Mouse (Mus musculus) intestine, embryonic 14.5 days (tissue): ENCODE results near the gene Vmn2r8. TPM values are rescaled to one million over a fixed set of nuclear protein-coding genes. Genes with fewer than 3 reads are reported as not detected.
"Not testable (repeated sequence)": the region's sequence is repeated elsewhere in the genome, so short reads cannot be mapped to it uniquely, and the experiment has no call there.

Experiments used
- ATAC-seq: fragments of 200-750 bp; cut with Nextera tagmentation; replicated peaks from 2 replicates; pipeline ENCODE4 v1.8.0; 2017; ENCODE audit warnings: low read depth, moderate number of reproducible peaks, moderate TSS enrichment, moderate library complexity; ENCODE audit not compliant: low FRiP score, low TSS enrichment
- DNase-seq: peaks from one replicate; pipeline ENCODE4 v3.0.0-alpha.2; 2018; ENCODE audit warnings: low spot score
- H3K27ac ChIP-seq: fragments of 300-500 bp; sonication (generic); 2 replicates; pipeline ENCODE4 v1.5.1; 2014; ENCODE audit warnings: low read depth, mild to moderate bottlenecking, control low read depth
- H3K27me3 ChIP-seq: fragments of 300-500 bp; sonication (generic); replicated peaks from 2 replicates; pipeline ENCODE4 v1.6.1; 2014; ENCODE audit warnings: low read length, control low read depth; ENCODE audit not compliant: control insufficient read depth, insufficient read depth
- H3K36me3 ChIP-seq: fragments of 300-500 bp; sonication (generic); 2 replicates; pipeline ENCODE4 v1.6.1; 2014; ENCODE audit warnings: low read length, control low read depth; ENCODE audit not compliant: control insufficient read depth, insufficient read depth
- H3K4me1 ChIP-seq: fragments of 300-500 bp; sonication (generic); replicated peaks from 2 replicates; pipeline ENCODE4 v1.6.1; 2014; ENCODE audit warnings: low read length, control low read depth, mixed read lengths; ENCODE audit not compliant: control insufficient read depth, insufficient read depth
- H3K4me2 ChIP-seq: fragments of 300-500 bp; sonication (generic); 2 replicates; pipeline ENCODE4 v1.6.1; 2014; ENCODE audit warnings: low read length
- H3K4me3 ChIP-seq: fragments of 300-500 bp; sonication (generic); 2 replicates; pipeline ENCODE4 v1.5.1; 2014; ENCODE audit warnings: low read depth, low read length, control low read depth, mixed read lengths
- H3K9ac ChIP-seq: fragments of 300-500 bp; sonication (generic); 2 replicates; pipeline ENCODE4 v1.6.1; 2014; ENCODE audit warnings: mild to moderate bottlenecking, low read length
- H3K9me3 ChIP-seq: fragments of 300-500 bp; sonication (generic); 2 replicates; pipeline ENCODE4 v1.6.1; 2016; ENCODE audit warnings: low read length, control low read depth; ENCODE audit not compliant: control insufficient read depth
- WGBS: fragments of 180-500 bp; shearing (Covaris S2); extraction: QIAGEN DNeasy Blood & Tissue Kit; methylation state at CpG from one replicate; pipeline ENCODE4 v1.1.7; 2014; 5-methylcytosine and 5-hydroxymethylcytosine counted together
- polyA plus RNA-seq: library from polyadenylated mRNA; unstranded; fragments of >200 nt; fragmentation: Nextera tagmentation; extraction: Ambion mirVana; gene quantifications from 2 replicates; pipeline ENCODE4 v1.2.1, GENCODE M21; 2014

Gene Vmn2r8
- not detected in 2 replicates for polyA plus RNA-seq

- DNase-seq, H3K27ac ChIP-seq, H3K4me2 ChIP-seq, H3K4me1 ChIP-seq, H3K27me3 ChIP-seq, H3K4me3 ChIP-seq, H3K9me3 ChIP-seq, H3K9ac ChIP-seq, H3K36me3 ChIP-seq, ATAC-seq: not testable (repeated sequence)
- WGBS = 73% methylated on average over 2 of the region's 2 CpGs
Measured at GRCm38 (mm10) chr5:108808750-108809149, at the start of gene Vmn2r8. Vmn2r8 (minus strand) TSS chr5:108808850.

GRCm38 (mm10) chr5:108852501-108852900 is 43.9 kb upstream of the Vmn2r8 start, which contains the start of gene Vmn2r9:
Vmn2r9 (minus strand) TSS chr5:108852601.
- H3K4me2 ChIP-seq, H3K4me1 ChIP-seq, ATAC-seq, H3K27me3 ChIP-seq, H3K9ac ChIP-seq, DNase-seq, H3K27ac ChIP-seq, H3K9me3 ChIP-seq, H3K4me3 ChIP-seq, H3K36me3 ChIP-seq: not testable (repeated sequence)
- 52% methylated on average over 1 of the region's 1 CpGs for WGBS

DNA sequence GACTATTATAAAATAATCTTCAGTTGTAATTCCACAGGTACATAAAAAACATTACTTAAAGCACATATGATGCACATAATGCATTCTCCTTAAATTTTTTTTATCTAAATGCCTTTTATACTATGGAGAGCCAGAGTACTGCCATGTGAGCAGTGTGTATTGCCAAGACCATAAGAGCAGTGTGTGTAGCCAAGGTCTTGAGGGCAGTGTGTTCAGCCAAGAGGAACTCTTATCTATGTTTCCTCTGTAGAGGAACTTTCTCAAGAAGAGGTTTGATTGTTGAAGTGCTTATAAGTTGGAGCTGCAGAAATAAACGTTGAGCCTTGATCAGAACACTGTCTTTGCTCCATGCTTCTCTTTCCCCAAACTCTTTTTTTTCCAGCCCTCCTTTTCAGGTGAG is 40.8 kb upstream of the Vmn2r8 start:
- H3K9me3 ChIP-seq = no peaks in the 10 kb centered on the region
- 34% methylated on average over 1 of the region's 1 CpGs for WGBS
- ATAC-seq = no peak
- no peak overlapping the region for H3K4me2 ChIP-seq
- no peak for DNase-seq
- no peaks in the 10 kb centered on the region for H3K27me3 ChIP-seq
- H3K4me1 ChIP-seq = no peaks in the 10 kb centered on the region
- no peak overlapping the region for H3K4me3 ChIP-seq
- no peaks in the 10 kb centered on the region for H3K36me3 ChIP-seq
- H3K9ac ChIP-seq = no peak overlapping the region
- no peak overlapping the region for H3K27ac ChIP-seq

- DNase-seq = no peak
- Histone ChIP-seq H3K27ac (no peak overlapping the region), H3K4me1 (no peaks in the 10 kb centered on the region), H3K27me3 (no peaks in the 10 kb centered on the region), H3K4me2 (no peak overlapping the region), H3K9ac (no peak overlapping the region), H3K9me3 (no peaks in the 10 kb centered on the region), H3K36me3 (no peaks in the 10 kb centered on the region), H3K4me3 (no peak overlapping the region)
- 65% methylated on average over 1 of the region's 1 CpGs for WGBS
- ATAC-seq = no peak
Measured at GRCm38 (mm10) chr5:108836156-108836555, 27.5 kb upstream of the Vmn2r8 start.

DNA sequence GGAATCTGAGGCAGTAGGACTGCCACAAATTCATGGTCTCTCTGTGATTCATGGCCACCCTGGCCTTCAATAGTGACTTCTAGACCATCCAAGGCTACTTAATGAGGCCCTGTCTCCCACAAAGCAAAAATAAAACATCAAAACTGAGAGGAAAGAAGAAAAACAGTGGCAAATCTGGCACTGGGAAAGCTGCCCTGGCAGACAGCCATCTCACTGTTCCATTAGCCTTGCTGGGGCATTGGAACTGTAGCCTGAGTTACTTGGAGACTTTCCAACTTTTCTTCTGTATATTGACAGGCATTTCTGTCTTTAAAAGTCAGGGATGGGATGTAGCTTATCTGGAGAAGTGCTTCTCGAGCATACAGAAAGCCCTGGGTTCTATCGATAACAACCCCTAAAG is 14.6 kb upstream of the Vmn2r8 start:
- Histone ChIP-seq H3K27ac (no peak overlapping the region), H3K4me3 (no peak overlapping the region), H3K9me3 (no peaks in the 10 kb centered on the region), H3K9ac (no peak overlapping the region), H3K4me1 (no peaks in the 10 kb centered on the region), H3K4me2 (no peak overlapping the region), H3K36me3 (no peaks in the 10 kb centered on the region), H3K27me3 (no peaks in the 10 kb centered on the region)
- no peak for DNase-seq
- WGBS = 87% methylated on average over 2 of the region's 2 CpGs
- no peak for ATAC-seq

DNA sequence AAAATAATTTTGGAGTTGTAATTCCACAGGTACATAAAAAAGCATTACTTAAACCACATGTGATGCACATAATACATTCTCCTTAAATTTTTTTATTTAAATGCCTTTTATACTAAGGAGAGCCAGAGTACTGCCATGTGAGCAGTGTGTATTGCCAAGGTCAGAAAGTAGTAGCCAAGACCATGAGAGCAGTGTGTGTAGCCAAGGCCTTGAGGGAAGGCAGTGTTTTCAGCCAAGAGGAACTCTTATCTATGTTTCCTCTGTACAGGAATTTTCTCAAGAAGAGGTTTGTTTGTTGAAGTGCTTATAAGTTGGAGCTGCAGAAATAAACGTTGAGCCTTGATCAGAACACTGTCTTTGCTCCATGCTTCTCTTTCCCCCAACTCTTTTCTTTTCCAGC is 5.0 kb downstream of the Vmn2r8 start:
- Histone ChIP-seq H3K9me3 (no peaks in the 10 kb centered on the region), H3K9ac (no peak overlapping the region), H3K4me2 (no peak overlapping the region), H3K27ac (no peak overlapping the region), H3K4me3 (no peak overlapping the region), H3K4me1 (no peaks in the 10 kb centered on the region), H3K27me3 (no peaks in the 10 kb centered on the region), H3K36me3 (no peaks in the 10 kb centered on the region)
- WGBS = 23% methylated on average over 1 of the region's 1 CpGs
- ATAC-seq = no peak
- no peak for DNase-seq

- H3K27me3 ChIP-seq, H3K36me3 ChIP-seq, H3K9ac ChIP-seq, ATAC-seq, H3K4me3 ChIP-seq, H3K4me2 ChIP-seq, DNase-seq, H3K9me3 ChIP-seq, H3K27ac ChIP-seq, H3K4me1 ChIP-seq: not testable (repeated sequence)
- WGBS = 67% methylated on average over 2 of the region's 2 CpGs
Measured at GRCm38 (mm10) chr5:108795263-108795662, 13.4 kb downstream of the Vmn2r8 start, which contains the start of gene Tmed11. Tmed11 (minus strand) TSS chr5:108795363.

DNA sequence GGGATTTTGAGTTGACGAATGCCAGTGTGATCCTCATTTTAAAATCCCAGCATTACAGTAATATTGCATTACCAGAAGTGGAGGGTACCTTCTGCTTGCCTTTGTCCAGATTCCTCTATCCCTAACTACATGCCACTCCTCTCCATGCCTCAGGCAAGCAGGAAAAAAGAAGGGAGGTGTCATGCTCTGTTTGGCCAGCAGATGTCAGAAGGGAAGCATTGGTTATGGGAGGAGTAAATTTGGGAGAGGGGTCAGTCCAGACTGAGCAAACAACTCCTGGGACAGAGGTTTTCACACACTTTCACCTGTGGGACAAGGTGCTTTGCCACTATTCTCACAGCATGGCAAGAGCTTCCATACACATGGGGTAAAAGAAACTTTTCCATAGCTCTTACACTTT is 18.3 kb downstream of the Vmn2r8 start:
- H3K9me3 ChIP-seq, H3K36me3 ChIP-seq, H3K4me3 ChIP-seq, H3K4me2 ChIP-seq, ATAC-seq, H3K9ac ChIP-seq, H3K4me1 ChIP-seq, DNase-seq, H3K27me3 ChIP-seq, H3K27ac ChIP-seq: not testable (repeated sequence)
- 41% methylated on average over 1 of the region's 1 CpGs for WGBS

DNA sequence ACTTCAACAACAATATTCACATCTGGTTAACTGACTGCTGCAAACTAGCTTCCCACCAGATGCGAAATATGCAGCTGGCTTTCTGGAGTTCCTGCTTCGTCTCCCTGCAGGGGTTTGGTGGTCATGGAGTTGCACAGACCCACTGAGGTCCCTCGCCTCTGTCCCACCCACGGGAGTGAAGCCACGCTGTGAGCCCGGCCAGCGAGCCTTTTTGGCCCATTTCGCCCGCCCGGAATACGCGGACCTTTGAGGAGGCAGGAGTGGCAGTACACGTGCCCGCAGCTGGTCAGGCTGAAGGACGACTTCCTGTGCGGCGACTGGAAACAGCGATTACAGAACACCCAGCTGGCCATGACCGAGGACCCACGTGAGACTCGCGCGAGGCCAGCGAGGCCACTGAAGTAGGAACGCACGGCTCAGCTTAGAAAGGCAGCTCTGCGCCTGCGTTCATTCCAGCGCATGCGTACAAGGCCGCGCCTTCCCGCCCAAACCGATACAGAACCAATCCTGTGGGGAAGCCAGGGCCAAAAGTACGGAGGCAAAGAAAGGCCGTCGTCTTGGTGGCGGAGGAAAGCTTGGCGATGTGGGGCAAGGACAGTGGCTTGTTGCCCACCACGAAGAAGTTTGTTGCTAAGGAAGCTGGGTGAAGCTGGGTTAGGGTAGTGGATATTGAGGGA is 33.9 kb downstream of the Vmn2r8 start, which contains the start of gene Rnf212:
Gene Rnf212, minus strand, starts transcription at position 353 of the 677 bp plus-strand sequence.
- Histone ChIP-seq H3K36me3 (no peaks in the 10 kb centered on the region), H3K4me3 (no peak within 1 kb of the TSS), H3K9ac (no peak within 1 kb of the TSS), H3K27ac (no peak within 1 kb of the TSS), H3K27me3 (no peaks in the 10 kb centered on the region), H3K4me2 (no peak within 1 kb of the TSS), H3K4me1 (no peaks in the 10 kb centered on the region), H3K9me3 (no peaks in the 10 kb centered on the region)
- ATAC-seq (no peak), DNase-seq (no peak)
- WGBS = 70% methylated on average over 40 of the region's 40 CpGs
